ENCODE assay signal across 9 mouse cellular contexts in the genomic region with DNA sequence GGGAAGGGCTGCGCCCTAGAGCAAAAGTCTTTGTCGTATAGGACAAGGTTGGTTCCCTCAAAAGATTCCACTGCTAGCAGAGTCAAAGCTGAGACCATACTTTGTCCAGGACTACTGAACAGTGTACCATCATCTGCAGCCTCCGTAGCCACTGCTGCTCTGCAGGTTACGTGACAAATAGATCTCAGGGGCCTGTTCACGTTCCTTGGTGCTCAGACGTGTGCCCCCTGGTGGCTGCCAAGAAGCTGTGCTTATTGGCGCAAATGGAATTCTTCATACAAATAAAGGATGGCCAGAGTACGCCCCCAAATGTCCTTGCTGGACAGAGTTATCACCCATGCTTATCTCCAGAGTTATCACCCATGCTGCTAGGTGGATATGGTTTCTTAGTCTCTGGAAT. TPM values are rescaled to one million over a fixed set of nuclear protein-coding genes. Genes with fewer than 3 reads are reported as not detected.
DNase-seq lines count a peak whose midpoint lies in the region; ATAC-seq lines count a peak whose summit lies in the region.
"Had no signal": no experiment of that assay in that cellular context is flagged by ENCODE, and none has a peak within 500 bp of the region (broad histone marks: within the 10 kb centered on the region; RNA-seq: fewer than 3 reads in every experiment).

No protein-coding gene starts in this region.

- H3K36me3 ChIP-seq in midbrain, embryonic 11.5 days (ENCODE audit: control insufficient read depth, insufficient read depth, low read length), result no peaks in the 10 kb centered on the region

- H3K4me1 ChIP-seq in midbrain, embryonic 11.5 days (ENCODE audit: control insufficient read depth, insufficient read depth, low read length), result no peaks in the 10 kb centered on the region

- intact Hi-C loops in gastrocnemius, postnatal 14 days (cut with DNase I; ENCODE audit: low total_unique reads), result loop anchor here (5.0 kb wide), 1 partner anchor 284 kb away; no protein-coding TSS in a partner anchor

- H3K27ac ChIP-seq in midbrain, embryonic 11.5 days (ENCODE audit: low read depth, low read length), result no peak overlapping the region
- H3K27ac ChIP-seq: embryonic facial prominence, embryonic 12.5 days had no signal

- H3K27me3 ChIP-seq in midbrain, embryonic 11.5 days (ENCODE audit: control insufficient read depth, insufficient read depth, low read length), result no peaks in the 10 kb centered on the region
- H3K27me3 ChIP-seq: embryonic facial prominence, embryonic 12.5 days had no signal

- WGBS in midbrain, embryonic 11.5 days, result 27% methylated on average over 8 of the region's 8 CpGs

- no peak overlapping the region for H3K9ac ChIP-seq in midbrain, embryonic 11.5 days (ENCODE audit: low read length)
- H3K9ac ChIP-seq: embryonic facial prominence, embryonic 12.5 days had no signal

- ATAC-seq in midbrain, embryonic 11.5 days (ENCODE audit: low FRiP score), result peak; percentile 67

- peak; percentile 55 for DNase-seq in kidney, adult 18-20 months
- no peak for DNase-seq in kidney, adult 11 months
- peak; percentile 87 for DNase-seq in R1 (ENCODE audit: low read depth, low spot score)
- DNase-seq in cerebellum, postnatal 14 days, result peak; percentile 85 to 86
- DNase-seq in gastrocnemius, postnatal 14 days, result peak; percentile 71
- peak; percentile 78 to 83 for DNase-seq in kidney, postnatal 4 days
- DNase-seq in midbrain, embryonic 11.5 days (ENCODE audit: low spot score, missing footprints), result peak; percentile 92
- DNase-seq in spleen, postnatal 4 days (ENCODE audit: low spot score in 2 of 2), result peak; percentile 58 to 84

- no peak overlapping the region for H3K4me3 ChIP-seq in midbrain, embryonic 11.5 days (ENCODE audit: low read depth, low read length)
- H3K4me3 ChIP-seq: embryonic facial prominence, embryonic 12.5 days had no signal

- H3K4me2 ChIP-seq in midbrain, embryonic 11.5 days, result no peak overlapping the region
- H3K4me2 ChIP-seq: embryonic facial prominence, embryonic 12.5 days had no signal

- H3K9me3 ChIP-seq in midbrain, embryonic 11.5 days (ENCODE audit: control insufficient read depth, low read length), result no peaks in the 10 kb centered on the region
- H3K9me3 ChIP-seq: embryonic facial prominence, embryonic 12.5 days had no signal

RNA-seq across cellular contexts. Expression of a gene that starts 10.3 kb away (rescaled TPM):
- total RNA-seq in gastrocnemius, postnatal 14 days (2021), result 10 to 100 TPM; 17.8 to 18.2 TPM
- 15.4 and 17.4 TPM in 2 replicates for polyA plus RNA-seq in midbrain, embryonic 11.5 days (2014; fragmentation: Nextera tagmentation; extraction: Ambion mirVana)

RNA-seq across cellular contexts. Expression of a gene that starts 43.4 kb away (rescaled TPM):
- total RNA-seq in gastrocnemius, postnatal 14 days (2021), result 10 to 100 TPM; 47.1 to 54.4 TPM
- polyA plus RNA-seq in midbrain, embryonic 11.5 days (2014; fragmentation: Nextera tagmentation; extraction: Ambion mirVana), result 118 and 119 TPM in 2 replicates
